Mouse (Mus musculus): ENCODE measurements around the gene Nt5dc2. TPM values are rescaled to one million over a fixed set of nuclear protein-coding genes. Genes with fewer than 3 reads are reported as not detected.
A peak's percentile ranks its signal among the peaks of the same experiment; 100 is the strongest.

Nt5dc2 gene
- polyA plus RNA-seq, 1 experiment from 2014 or later, result 48.5 TPM

DNA sequence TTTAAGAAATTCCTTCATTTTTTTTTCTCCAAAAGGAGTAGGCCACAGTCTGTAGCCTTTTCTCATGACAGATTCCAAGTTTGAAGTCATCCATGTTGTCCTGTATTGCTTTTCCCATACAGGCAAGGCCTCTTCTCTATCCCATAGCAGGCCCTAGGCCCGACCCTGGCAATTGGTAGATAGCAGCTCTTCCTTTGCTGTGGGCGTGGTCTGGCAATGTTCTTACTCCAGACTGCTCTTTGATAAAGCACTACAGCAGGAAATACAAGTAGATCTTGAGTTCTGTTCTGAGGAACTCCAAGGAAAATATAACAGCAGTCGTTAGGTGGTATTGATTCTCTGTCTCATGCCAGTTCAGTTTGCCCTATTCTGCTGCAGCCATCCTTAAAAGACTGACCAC lies 20.2 kb upstream of the Nt5dc2 start:
- Histone ChIP-seq H3K9me3 (ENCODE audit: low read length) (no peaks in the 10 kb centered on the region), H3K4me1 (ENCODE audit: insufficient read depth) (peaks cover 13% of the 10 kb centered on the region), H3K9ac (replicated peaks) (no peak overlapping the region), H3K27ac (ENCODE audit: low read depth) (no peak overlapping the region), H3K36me3 (replicated peaks; ENCODE audit: insufficient read depth, low read length) (peaks cover 80% of the 10 kb centered on the region), H3K4me2 (ENCODE audit: low read depth, low read length) (no peak overlapping the region), H3K27me3 (ENCODE audit: insufficient read depth, low read length) (no peaks in the 10 kb centered on the region), H3K4me3 (ENCODE audit: low read depth, low read length) (no peak overlapping the region)
- ATAC-seq (peak; percentile 79), DNase-seq (peak; percentile 53)
- WGBS (ENCODE audit: insufficient replicate concordance), result 46% methylated on average over 3 of the region's 3 CpGs
- no peak for TF ChIP-seq EP300 (IDR thresholded peaks at IDR 0.05; ENCODE audit: low read depth)
- TF ChIP-seq CTCF (IDR thresholded peaks at IDR 0.05; ENCODE audit: low read depth), result no peak

DNA sequence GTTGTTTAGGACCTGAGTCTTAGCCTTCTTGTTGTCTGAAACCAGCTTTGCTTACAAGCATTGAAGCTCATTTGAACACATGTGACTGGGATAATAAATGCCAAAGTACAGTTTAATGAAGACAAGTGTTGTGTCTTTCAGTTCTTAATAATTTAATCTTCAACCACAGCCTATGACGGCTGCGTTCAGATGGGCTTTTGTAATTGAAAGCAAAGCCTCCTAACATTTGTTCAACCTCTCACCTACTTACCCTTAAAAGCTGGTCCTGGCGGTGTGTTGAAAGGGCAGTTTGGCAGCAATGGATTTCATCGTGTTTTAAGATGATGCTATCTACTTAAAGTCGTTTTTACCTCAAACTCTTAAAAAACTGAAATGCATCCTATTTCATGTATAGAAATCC lies 18.7 kb upstream of the Nt5dc2 start:
- no peak overlapping the region for H3K4me3 ChIP-seq (ENCODE audit: low read depth, low read length)
- peaks cover 78% of the 10 kb centered on the region for H3K36me3 ChIP-seq (replicated peaks; ENCODE audit: insufficient read depth, low read length)
- H3K27me3 ChIP-seq (ENCODE audit: insufficient read depth, low read length), result no peaks in the 10 kb centered on the region
- peaks cover 13% of the 10 kb centered on the region for H3K4me1 ChIP-seq (ENCODE audit: insufficient read depth)
- no peak for TF ChIP-seq CTCF (IDR thresholded peaks at IDR 0.05; ENCODE audit: low read depth)
- TF ChIP-seq EP300 (IDR thresholded peaks at IDR 0.05; ENCODE audit: low read depth), result no peak
- H3K4me2 ChIP-seq (ENCODE audit: low read depth, low read length), result no peak overlapping the region
- ATAC-seq (peak; percentile 76; the same call in 1 of the 2 replicates), DNase-seq (no peak)
- H3K9me3 ChIP-seq (ENCODE audit: low read length), result no peaks in the 10 kb centered on the region
- H3K9ac ChIP-seq (replicated peaks), result no peak overlapping the region
- 73% methylated on average over 5 of the region's 5 CpGs for WGBS (ENCODE audit: insufficient replicate concordance)
- peak overlapping the region; percentile 73 for H3K27ac ChIP-seq (ENCODE audit: low read depth)

DNA sequence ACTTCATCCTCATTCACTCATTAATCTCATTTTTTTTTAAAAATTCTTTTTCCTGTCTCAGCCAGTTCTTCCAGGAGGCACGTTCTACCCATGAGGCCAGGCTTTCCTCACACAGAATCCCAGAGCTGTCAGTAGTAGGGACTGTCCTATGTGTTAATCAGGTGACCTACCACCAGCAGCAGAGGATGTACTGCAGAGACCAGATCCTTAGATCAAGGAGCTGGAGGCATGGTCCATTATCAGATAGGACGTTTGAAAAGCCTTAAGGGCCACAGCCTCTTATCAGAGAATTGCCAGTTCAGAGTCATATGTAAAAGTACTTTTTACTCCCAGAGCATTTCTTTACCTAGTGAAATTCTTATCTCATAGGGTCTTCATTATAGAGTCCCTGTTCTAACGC lies 16.8 kb upstream of the Nt5dc2 start:
- WGBS (ENCODE audit: insufficient replicate concordance), result 59% methylated on average over 3 of the region's 3 CpGs
- Histone ChIP-seq H3K9me3 (ENCODE audit: low read length) (no peaks in the 10 kb centered on the region), H3K27me3 (ENCODE audit: insufficient read depth, low read length) (no peaks in the 10 kb centered on the region), H3K9ac (replicated peaks) (no peak overlapping the region), H3K27ac (ENCODE audit: low read depth) (no peak overlapping the region), H3K4me3 (ENCODE audit: low read depth, low read length) (no peak overlapping the region), H3K4me1 (ENCODE audit: insufficient read depth) (peaks cover 13% of the 10 kb centered on the region), H3K36me3 (replicated peaks; ENCODE audit: insufficient read depth, low read length) (peaks cover 76% of the 10 kb centered on the region), H3K4me2 (ENCODE audit: low read depth, low read length) (no peak overlapping the region)
- ATAC-seq (no peak), DNase-seq (no peak)
- no peak for TF ChIP-seq CTCF (IDR thresholded peaks at IDR 0.05; ENCODE audit: low read depth)
- TF ChIP-seq EP300 (IDR thresholded peaks at IDR 0.05; ENCODE audit: low read depth), result no peak

DNA sequence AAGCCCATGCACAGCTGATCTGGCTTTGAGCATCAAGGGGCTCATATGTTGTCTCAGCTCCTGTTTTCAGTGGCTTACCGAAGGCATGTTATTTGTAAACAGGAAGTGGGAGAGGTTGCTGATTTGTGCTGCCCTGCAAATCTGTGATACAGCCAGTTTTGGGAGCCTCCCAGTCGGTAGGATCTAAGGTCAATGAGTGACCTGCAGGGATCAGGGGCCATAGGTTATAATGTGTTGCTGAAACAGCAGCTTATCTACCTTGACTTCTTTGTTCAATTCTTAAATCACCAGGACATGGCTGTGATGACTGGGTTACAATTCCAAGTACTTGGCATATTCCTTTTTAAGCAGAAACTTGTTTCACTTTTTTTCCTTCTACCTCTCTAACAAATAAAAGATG lies 15.3 kb upstream of the Nt5dc2 start:
- DNase-seq, result no peak
- peaks cover 76% of the 10 kb centered on the region for H3K36me3 ChIP-seq (replicated peaks; ENCODE audit: insufficient read depth, low read length)
- no peak for ATAC-seq

DNA sequence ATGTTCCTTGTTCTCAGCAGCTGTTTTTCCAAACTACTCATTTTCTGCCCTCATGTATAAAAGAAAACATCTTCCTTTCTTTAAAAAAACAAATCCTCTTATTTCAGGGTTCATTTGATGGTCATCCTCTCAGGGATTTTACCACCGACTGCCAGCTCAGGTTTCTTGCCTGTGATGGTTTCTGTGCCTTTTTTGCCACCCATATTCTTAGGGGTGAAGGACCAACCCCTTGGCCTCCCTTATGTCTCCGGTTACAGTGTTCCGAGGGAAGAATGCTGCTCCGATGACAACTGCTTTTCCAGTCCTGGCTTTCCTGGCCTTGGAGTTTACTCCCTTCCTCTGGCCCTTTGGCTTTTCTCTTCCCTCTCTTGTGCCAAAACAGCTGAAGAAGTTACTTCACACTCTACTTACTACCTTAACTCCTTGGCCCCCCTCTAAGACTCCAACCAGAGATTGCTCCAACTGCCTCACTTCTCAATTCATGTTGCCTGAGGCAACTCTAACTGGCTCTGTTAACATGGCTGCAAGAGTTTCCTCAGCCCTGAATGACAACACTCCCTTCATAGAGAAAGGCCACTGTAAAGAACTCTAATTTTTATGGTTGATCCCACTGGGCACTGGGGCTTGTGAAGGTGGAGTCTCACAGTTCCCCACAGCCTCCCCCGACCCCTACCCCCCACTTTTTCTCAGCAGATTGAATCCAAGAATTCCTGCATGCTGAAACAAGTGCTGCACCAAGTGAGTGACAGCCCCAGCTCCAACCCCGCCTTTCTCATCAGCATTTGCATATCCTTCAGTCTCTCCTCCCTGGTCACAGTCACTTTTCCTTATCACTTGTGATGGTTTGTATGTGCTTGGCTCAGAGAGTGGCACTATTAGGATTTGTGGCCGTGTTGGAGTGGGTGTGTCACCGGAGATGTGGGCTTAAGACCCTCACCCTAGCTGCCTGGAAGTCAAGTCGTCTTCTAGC lies 5.5 kb upstream of the Nt5dc2 start:
- WGBS (ENCODE audit: insufficient replicate concordance), result 66% methylated on average over 9 of the region's 9 CpGs
- no peak overlapping the region for H3K4me3 ChIP-seq (ENCODE audit: low read depth, low read length)
- peaks cover 36% of the 10 kb centered on the region for H3K4me1 ChIP-seq (ENCODE audit: insufficient read depth)
- TF ChIP-seq EP300 (IDR thresholded peaks at IDR 0.05; ENCODE audit: low read depth) (no peak), CTCF (IDR thresholded peaks at IDR 0.05; ENCODE audit: low read depth) (no peak)
- no peaks in the 10 kb centered on the region for H3K9me3 ChIP-seq (ENCODE audit: low read length)
- peak overlapping the region; percentile 64 for H3K27ac ChIP-seq (ENCODE audit: low read depth)
- no peak for ATAC-seq
- peak; percentile 21 for DNase-seq
- H3K27me3 ChIP-seq (ENCODE audit: insufficient read depth, low read length), result no peaks in the 10 kb centered on the region
- H3K4me2 ChIP-seq (ENCODE audit: low read depth, low read length), result no peak overlapping the region; the same call in 1 of the 2 replicates
- H3K9ac ChIP-seq (replicated peaks), result peak overlapping the region; percentile 6; the same call in 1 of the 2 replicates
- H3K36me3 ChIP-seq (replicated peaks; ENCODE audit: insufficient read depth, low read length), result peaks cover 15% of the 10 kb centered on the region

More for the DNA sequence above, 15.3 kb upstream of the Nt5dc2 start:
- H3K27ac ChIP-seq (ENCODE audit: low read depth), result 0 out of 2 replicates have a peak overlapping the region, but pooled peaks have one; percentile 29
- H3K4me1 ChIP-seq (ENCODE audit: insufficient read depth), result peaks cover 13% of the 10 kb centered on the region
- 51% methylated on average over 2 of the region's 2 CpGs for WGBS (ENCODE audit: insufficient replicate concordance)
- no peak overlapping the region for H3K4me2 ChIP-seq (ENCODE audit: low read depth, low read length)
- no peak overlapping the region for H3K4me3 ChIP-seq (ENCODE audit: low read depth, low read length)
- TF ChIP-seq CTCF (IDR thresholded peaks at IDR 0.05; ENCODE audit: low read depth), result no peak
- TF ChIP-seq EP300 (IDR thresholded peaks at IDR 0.05; ENCODE audit: low read depth), result no peak
- H3K27me3 ChIP-seq (ENCODE audit: insufficient read depth, low read length), result no peaks in the 10 kb centered on the region
- H3K9ac ChIP-seq (replicated peaks), result no peak overlapping the region
- H3K9me3 ChIP-seq (ENCODE audit: low read length), result no peaks in the 10 kb centered on the region

DNA sequence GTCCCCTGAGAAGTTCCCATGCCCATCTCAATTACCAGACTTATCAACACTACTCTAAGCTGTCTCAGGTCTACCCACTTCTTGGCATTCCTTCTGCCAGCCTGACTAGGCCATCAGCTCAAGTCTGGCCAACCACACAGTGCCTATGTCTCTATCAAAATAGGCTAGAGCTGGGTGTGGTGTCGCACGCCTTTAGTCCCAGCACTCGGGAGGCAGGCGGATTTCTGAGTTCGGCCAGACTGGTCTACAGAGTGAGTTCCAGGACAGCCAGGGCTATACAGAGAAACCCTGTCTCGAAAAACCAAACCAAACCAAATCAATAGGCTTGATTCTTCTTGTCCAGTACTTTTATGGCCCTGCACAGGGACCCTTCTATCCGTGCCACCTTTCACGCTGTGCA lies 4.0 kb upstream of the Nt5dc2 start:
- Histone ChIP-seq H3K9me3 (ENCODE audit: low read length) (no peaks in the 10 kb centered on the region), H3K4me1 (ENCODE audit: insufficient read depth) (peaks cover 42% of the 10 kb centered on the region), H3K9ac (replicated peaks) (0 out of 2 replicates have a peak overlapping the region, but pooled peaks have one; percentile 13), H3K4me3 (ENCODE audit: low read depth, low read length) (no peak overlapping the region), H3K4me2 (ENCODE audit: low read depth, low read length) (peak overlapping the region; percentile 59), H3K27ac (ENCODE audit: low read depth) (0 out of 2 replicates have a peak overlapping the region, but pooled peaks have one; percentile 53), H3K36me3 (replicated peaks; ENCODE audit: insufficient read depth, low read length) (peaks cover 11% of the 10 kb centered on the region), H3K27me3 (ENCODE audit: insufficient read depth, low read length) (no peaks in the 10 kb centered on the region)
- no peak for TF ChIP-seq CTCF (IDR thresholded peaks at IDR 0.05; ENCODE audit: low read depth)
- no peak for TF ChIP-seq EP300 (IDR thresholded peaks at IDR 0.05; ENCODE audit: low read depth)
- ATAC-seq (no peak), DNase-seq (peak; percentile 18)
- 79% methylated on average over 8 of the region's 8 CpGs for WGBS (ENCODE audit: insufficient replicate concordance)

Data from liver, postnatal 0 days (tissue).